Mouse (Mus musculus): ENCODE results near the gene Mia2.
"Not testable (repeated sequence)": the region's sequence is repeated elsewhere in the genome, so short reads cannot be mapped to it uniquely, and the experiment has no call there.

Mia2 gene

DNA sequence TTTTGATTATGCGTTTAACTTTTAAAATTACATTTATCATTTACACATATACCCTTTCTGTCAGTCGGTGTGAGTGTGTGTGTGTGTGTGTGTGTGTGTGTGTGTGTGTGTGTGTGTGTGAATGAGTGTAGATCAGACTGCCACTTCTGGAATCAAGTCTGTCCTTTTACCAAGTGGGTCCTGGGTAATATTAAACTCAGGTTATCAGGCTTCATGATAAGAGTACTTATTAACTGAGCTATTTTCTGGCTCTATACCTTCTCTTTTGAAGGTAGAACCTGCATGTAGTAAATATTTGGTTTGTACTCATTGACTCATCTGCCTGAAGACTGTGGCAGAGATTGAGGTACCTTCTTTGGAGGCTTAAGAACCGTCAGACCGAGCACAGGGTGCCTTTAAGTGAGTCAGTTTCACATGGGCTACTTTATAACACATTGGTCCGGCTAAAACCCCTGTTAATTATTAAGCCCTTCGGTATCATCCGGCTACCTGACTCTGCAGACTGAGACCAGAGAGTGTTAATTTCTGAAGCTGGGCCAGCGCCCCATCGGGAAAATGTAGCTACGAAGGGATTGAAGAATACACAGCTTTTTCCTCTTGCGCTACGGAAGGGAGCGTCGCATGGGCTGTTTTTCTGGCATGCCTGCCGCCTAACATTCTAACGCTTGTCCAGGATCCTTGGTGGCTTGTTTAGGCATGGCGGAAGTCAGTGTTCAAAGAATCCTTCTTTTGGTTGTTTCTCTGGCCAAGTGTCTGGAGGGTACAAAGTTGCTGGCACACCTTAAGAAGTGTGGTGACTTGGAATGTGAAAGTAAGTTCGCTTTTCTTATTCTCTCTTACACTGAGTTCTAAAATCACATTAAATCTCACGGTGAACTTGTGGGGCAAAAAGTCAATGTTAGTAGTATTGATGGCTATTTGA lies at the start of gene Mia2:
Gene Mia2, plus strand, starts transcription at position 696 of the 922 bp plus-strand sequence.
- no peak for DNase-seq (ENCODE audit: low read depth, low spot score)

DNA sequence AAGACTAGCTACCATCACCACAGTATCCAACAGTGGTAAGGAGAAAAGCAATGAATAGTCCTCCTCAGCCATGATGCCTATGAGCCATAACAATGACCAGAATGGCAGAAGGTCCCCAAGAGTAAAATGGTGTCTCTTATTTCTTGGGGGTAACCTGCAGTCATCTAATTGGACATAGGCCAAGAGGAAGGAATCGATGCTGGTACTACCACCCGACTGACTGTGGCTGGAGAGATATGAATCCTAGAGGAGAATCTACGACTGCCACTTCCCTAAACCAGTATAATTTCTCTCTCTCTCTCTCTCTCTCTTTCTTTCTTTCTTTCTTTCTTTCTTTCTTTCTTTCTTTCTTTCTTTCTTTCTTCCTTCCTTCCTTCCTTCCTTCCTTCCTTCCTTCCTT lies 43.1 kb upstream of the Mia2 start:
- no peak for DNase-seq (ENCODE audit: low read depth, low spot score)

DNA sequence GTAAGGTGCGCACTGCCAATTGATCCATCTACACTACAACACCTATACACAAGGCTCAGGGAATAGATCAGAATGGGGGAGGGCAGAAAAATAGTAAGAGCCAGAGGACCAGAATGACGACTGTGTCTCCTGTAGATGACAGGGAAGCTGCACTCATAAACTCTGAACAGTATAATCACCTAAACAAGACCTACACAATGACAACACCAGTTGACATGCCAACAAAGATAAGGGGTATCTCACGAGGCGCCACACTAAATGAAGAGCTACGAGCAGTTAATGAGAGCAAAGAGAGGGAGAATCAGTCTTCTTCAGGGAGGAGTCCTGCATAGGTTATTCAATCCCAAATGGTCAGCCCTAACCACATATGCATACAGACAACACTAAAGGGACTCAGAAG lies 42.4 kb upstream of the Mia2 start:
- no peak for DNase-seq (ENCODE audit: low read depth, low spot score)

DNA sequence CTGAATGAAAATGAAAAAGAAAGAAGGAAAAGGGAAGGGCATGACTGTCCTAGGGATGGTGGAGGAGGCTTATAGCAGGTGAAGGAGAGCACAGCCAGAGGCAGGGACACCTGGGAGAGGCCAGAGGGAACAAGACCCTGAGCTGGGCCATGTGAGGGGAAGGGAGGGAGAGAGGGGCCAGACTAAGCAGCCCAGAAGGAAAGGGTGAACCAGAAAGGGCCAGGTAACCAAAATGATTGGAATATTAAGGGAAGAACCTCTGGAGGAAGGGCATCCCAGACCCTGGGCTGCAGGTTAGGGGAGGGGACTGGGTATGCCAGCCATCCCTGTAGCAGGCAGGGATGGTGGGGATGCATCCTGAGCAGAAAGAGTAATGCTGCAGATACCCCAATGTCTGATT lies 41.6 kb upstream of the Mia2 start:
- DNase-seq (ENCODE audit: low read depth, low spot score), result no peak

DNA sequence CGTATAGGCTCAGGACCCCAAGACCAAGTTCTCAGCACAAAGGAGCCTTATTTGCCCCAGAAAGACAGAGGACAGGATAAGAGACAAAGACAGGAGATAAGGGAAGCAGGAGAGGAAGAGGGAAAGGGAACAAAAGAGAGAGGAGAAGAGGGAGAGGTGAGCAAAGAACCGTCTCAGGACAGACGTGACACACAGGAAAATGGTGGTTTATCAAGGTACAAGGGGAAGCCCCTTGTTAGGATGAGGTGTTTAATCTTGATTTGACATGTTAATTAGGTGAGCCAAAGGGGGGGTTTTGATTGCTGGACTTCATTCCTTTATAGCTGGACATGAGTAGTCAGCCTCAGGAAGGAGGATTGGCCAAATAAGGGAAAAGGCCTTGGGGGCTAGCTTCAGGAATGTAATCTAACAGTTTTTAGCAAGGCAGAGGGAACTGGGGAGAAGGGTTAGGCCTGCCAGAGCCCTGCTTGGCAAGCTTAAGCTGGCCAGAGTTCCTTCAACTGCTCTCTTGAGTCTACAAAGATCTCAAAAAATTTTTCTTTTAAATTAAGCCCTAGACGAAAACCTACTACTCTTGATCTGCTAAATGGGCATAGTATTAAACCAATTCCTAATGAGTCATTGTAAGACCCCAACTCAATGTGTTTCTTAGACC lies 40.3 kb upstream of the Mia2 start:
- no peak for DNase-seq (ENCODE audit: low read depth, low spot score)

DNA sequence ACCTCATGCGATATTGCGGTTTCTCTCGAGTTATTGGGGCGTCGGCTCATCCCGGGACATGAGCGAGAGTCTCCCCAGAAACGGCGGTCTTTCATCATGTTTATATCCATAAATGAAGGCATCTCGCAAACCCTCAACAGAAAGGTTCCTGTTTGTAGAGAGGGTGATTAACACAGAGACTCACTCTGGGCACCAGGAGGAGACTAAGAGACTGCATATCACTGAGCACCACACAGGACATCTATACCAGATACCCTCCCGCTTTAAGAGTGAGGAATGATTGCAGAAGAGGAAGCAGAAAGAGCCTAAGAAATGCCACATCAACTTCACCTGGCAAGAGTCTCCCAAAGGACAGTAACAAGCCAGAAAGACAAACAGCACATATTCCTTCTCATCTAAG lies 39.4 kb upstream of the Mia2 start:
- no peak for DNase-seq (ENCODE audit: low read depth, low spot score)

DNA sequence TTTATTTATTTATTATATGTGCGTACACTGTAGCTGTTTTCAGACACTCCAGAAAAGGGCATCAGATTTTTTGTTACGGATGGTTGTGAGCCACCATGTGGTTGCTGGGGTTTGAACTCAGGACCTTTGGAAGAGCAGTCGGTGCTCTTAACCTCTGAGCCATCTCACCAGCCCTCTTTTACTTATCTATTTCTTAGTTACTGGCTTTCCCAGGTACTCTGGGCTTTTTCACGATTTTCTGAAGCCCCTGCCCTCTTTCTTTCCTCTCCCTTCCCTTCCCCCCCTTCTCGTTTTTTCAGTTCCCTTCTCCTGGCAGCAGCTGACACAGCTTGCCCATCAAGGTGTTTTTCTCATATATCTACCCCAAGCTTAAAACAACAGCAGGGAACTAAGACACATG lies 37.4 kb upstream of the Mia2 start:
- not testable (repeated sequence) for DNase-seq (ENCODE audit: low read depth, low spot score)

DNA sequence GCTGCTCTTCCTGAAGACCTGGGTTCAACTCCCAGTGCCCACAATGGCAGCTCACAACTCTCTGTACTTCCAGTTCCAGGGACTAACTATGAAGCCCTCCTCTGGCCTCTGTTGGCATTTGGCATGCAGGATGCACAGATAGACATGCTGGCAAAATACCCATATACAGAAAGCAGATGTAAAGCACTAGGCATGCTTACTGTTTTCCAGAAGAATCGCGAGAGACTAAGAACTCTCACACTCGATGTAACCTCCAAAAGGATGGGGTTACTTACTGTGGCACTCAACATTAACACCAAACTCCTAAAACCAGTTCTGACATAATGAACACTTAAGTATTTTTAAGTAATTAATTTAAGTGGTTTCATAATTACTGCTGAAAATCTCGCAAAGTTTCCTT lies 35.3 kb upstream of the Mia2 start:
- DNase-seq (ENCODE audit: low read depth, low spot score), result no peak

DNA sequence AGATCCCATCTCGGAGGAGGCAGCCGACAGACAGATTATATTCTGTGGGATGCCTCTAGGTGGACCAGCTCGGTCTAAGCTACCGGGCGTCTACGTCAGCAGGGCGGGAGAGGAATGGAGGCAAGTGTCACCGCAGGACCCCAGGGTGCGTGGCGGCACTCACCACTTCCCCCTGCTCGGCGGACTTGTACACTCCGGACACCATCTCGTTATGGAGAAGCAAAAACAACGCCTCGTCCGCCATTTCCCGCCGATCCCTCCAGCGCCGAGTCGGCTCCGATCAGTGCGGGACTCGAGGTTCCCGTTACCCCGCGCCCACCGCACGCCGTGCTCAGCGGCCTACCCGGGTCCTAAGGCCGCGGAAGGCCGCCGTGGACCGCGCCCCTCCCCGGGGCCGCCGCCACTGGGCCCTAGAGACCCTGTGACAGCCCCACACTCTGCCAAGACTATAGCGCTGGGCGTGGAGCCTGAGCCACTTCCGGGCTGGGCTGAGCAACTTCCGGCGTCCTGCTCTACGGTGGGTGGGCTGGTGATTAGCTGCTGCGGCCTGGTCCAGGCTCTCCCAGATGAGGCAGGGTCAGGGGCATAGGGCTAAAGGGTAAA lies 34.5 kb upstream of the Mia2 start, which contains the start of gene Trappc6b:
Gene Trappc6b, minus strand, starts transcription at position 480 of the 603 bp plus-strand sequence.
- peak; percentile 54 for DNase-seq (ENCODE audit: low read depth, low spot score)

DNA sequence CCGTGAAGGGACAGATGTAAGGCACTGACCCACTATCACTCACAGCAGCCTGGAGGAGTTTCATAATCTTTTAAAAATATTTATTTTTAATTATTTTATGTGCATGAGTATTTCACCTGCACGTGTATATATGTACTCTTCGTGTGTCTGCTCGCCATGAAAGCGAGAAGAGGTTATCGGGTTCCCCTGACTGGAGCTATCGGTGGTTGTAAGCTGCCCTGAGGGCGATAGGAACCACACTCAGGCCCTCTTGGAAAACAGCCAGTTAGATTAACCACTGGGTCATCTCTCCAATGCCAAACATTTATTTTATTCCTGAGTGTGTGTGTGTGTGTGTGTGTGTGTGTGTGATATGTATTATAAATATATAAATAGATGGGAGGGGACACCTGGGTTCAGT lies 30.8 kb upstream of the Mia2 start:
- DNase-seq (ENCODE audit: low read depth, low spot score), result no peak

DNA sequence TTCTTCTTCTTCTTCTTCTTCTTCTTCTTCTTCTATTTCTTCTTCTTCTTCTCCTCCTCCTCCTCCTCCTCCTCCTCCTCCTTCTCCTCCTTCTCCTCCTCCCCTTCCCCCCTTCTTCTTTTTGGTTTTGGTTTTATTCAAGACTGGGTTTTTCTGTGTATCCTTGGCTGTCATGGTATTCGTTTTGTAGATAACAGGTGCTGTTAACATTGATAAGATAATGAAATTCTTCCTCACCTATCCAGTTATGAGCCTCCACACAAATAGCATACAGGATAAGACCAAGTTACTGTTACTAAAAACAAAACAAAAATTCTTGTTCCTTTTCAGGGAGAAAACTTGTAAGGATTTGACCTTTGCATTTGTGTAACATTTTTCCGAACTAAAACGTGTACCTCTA lies 29.8 kb upstream of the Mia2 start:
- DNase-seq (ENCODE audit: low read depth, low spot score), result no peak

DNA sequence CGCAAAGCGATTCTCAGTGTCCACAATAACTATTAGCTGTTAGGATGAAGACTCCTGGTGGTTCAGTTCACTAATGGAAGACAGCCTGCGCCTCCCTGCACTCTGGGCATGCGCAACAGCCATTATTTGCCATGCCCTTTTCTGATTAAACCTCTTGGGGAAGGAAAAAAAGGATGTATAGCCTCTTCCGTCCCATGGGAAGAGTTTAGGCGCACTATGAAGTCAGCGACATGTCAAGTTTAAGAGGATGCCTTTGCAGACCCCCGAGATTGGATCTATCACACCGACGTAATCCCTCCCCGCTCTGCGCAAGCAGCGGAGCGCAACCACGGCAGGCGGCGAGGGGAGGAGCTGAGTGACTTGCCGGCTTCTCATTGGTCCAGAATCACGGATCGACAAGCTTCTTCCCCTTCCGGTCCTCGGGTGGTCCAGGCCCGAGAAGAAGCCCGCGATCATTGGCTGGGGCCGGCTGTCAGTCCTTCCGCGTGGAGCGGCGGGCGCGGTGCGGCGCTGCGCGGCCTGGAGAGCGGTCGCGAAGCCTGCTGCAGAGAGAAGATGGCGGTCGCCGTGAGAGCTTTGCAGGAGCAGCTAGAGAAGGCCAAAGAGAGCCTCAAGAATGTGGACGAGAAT lies 29.0 kb upstream of the Mia2 start, which contains the start of gene Pnn:
Gene Pnn, plus strand, starts transcription at position 437 of the 630 bp plus-strand sequence.
- DNase-seq (ENCODE audit: low read depth, low spot score), result peak; percentile 93

DNA sequence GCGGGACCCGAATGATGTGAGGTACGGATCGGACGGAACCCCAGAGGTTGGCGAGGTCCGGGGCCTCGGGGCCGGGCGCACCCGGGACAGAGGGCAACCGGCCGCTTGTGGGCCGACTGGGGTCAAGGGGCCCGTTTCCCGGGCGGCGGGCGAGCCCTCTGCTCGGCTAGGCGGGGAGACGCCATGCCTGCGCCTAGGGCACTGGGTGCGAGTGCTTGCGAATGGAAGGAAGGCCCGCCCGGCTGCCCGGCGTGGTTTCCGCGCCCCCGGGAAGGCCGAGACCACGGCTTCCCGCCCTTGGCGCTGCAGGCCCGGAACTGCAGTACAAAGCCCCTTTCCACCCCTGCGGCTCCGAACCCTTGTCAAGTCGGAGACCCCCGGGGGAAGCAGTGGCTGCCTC lies 28.5 kb upstream of the Mia2 start:
- DNase-seq (ENCODE audit: low read depth, low spot score), result no peak

DNA sequence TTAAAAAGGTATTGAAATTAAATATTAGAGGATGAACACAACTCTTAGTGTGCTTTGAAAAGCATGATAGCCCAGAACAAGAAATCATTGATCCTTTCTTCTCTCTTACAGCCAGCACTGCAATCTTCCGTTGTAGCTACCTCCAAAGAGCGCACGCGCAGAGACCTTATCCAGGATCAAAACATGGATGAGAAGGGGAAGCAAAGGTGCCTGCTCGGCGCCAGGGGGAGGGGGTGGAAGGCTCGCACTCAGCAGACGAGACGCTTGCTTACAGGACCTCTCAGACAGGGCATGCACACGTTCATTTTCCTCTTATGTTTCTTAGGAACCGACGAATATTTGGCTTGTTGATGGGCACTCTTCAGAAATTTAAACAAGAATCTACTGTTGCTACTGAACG lies 26.8 kb upstream of the Mia2 start:
- DNase-seq (ENCODE audit: low read depth, low spot score), result no peak

DNA sequence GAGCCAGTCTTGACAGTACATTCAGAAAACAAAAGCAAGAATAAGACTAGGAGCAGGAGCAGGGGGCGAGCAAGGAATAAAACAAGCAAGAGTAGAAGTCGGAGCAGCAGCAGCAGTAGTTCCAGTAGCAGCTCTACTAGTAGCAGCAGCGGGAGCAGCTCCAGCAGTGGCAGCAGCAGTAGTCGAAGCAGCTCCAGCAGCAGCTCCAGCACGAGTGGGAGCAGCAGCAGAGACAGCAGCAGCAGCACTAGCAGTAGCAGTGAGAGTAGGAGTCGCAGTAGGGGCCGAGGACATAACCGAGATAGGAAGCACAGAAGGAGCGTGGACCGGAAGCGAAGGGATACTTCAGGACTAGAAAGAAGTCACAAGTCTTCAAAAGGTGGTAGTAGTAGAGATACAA lies 23.3 kb upstream of the Mia2 start:
- DNase-seq (ENCODE audit: low read depth, low spot score), result no peak

DNA sequence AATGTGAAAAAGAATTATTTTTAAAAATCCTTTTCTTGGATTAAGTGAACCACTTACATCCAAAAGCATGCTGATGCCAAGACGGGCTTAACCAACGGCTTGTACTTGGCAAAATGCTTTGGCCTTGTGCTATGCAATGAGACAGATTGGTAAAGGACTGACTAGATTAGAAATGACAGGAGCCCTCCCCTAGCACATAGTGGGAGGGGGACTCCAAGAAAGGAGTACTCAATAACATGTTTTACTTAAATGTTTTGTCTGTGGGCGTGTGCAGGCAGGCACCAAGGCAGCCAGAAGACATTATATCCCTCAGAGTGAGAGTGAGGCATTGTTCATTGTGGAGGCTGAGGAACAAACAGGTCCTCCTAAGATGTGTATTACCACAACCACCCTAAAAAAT lies 21.5 kb upstream of the Mia2 start:
- DNase-seq (ENCODE audit: low read depth, low spot score), result no peak

DNA sequence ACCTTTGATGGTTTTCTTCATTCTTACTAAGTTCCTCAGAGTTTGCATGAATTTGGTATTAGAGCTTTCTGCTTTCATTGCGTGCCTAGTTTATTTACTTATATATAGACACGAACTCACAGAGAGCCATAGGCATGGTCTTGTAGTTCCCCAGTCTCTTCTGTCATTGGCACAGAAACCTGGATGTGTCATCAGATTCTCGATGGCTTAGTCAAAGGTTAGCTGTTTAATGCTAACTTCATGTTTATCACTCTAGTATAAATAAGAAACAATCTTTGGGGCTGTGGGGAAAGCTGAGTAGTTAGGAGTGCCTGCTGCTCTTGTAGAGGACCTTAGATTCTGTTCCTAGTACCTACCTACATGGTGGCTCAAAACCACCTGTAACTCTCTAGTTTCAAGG lies 18.6 kb upstream of the Mia2 start:
- no peak for DNase-seq (ENCODE audit: low read depth, low spot score)

DNA sequence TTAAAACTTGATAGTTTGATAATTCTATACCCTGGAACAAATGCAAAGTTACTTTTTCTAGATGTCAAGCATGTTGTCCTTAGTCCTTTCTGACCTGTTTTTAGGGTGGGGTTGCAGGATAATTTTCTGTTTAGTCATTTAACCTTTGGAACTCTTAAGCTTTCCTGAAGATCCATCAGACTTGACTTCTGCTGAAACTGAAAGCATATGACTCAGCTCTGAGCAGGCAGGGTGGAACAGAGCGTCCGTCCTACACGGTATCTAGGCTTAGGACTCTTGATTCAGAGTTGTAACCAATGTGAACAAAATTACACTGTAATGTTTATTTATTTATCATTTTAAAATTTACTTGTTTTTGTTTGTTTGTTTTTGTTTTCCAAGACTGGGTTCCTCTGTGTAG lies 17.7 kb upstream of the Mia2 start:
- no peak for DNase-seq (ENCODE audit: low read depth, low spot score)

DNA sequence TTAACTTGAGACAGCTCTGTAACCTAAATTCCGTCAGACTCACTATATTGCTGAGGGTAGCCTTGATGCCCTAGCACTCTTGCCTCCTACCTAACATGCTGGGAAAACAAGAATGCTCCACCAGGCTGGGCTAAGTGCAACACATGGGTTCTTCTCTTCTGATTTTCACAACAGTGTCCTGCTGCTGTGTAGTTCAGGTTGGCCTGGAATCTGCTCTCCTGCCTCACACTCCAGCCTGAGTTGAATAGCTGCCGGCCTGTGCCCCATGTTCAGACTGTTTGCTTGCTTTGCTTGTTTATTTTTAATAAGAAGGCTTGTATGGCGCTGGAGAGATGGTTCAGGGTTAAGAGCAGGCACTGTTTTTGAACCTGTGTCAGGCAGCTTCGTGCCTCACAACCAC lies 15.1 kb upstream of the Mia2 start:
- no peak for DNase-seq (ENCODE audit: low read depth, low spot score)

DNA sequence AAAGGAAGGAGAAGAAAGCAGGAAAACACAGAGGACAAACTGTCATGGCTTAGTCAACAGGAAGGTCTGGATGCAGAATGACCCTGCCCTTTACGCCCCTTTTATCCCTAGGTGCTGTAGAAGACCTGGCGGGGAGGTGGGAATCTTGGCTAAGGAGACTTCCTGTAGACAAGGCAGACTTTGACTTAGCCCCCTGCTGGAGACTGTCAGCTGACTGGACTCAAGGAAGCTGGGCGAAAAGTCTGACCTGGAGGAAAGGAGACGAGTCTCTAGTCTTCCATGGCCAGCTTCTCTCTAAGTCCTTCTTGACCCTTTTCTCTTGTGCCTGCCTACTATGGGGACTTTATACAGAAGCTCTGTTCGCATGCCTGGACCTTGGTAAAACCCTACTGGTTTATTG lies 11.2 kb upstream of the Mia2 start:
- no peak for DNase-seq (ENCODE audit: low read depth, low spot score)

DNA sequence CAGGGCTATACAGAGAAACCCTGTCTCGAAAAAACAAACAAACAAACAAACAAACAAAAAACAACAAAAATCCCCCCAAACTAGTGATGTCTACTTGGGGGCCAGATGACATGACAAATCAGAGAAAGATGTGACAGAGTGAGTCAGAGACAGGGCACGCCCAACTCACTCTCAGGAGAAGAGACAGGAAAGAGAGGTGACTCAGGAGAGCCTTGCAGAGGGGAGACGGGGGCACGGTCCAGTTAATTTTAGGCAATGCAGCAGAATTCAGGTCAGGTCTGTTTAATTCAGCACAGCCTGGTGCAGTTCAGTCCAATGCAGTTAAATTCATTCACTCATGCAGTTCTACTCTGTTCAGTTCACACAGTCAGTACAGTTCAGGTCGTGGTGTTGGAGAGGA lies 9.4 kb upstream of the Mia2 start:
- no peak for DNase-seq (ENCODE audit: low read depth, low spot score)

DNA sequence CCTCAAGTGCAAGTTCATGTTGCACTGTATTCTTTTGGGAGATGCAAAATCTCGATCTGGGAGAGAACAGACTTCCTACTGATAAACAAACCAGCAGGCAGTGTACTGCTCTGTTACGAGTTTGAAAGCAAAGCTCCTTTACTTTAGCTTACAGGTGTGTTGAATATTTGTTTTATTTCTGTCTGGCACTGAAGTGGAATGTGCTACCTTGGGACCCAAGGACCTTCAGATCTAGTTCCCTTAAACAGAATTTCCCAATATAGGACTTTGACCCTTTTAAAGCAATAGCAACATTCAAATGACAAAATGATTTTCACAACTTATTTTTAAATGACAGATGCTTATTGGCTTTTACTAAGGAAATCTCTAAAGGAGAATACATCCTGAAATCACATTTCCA lies 2.1 kb upstream of the Mia2 start:
- DNase-seq (ENCODE audit: low read depth, low spot score), result no peak
